Mouse (Mus musculus): Measurements from ENCODE around the gene Teddm1b. TPM values are rescaled to one million over a fixed set of nuclear protein-coding genes. Genes with fewer than 3 reads are reported as not detected.

The Teddm1b gene
- polyA plus RNA-seq, 1 experiment from 2014 or later: not detected

DNA sequence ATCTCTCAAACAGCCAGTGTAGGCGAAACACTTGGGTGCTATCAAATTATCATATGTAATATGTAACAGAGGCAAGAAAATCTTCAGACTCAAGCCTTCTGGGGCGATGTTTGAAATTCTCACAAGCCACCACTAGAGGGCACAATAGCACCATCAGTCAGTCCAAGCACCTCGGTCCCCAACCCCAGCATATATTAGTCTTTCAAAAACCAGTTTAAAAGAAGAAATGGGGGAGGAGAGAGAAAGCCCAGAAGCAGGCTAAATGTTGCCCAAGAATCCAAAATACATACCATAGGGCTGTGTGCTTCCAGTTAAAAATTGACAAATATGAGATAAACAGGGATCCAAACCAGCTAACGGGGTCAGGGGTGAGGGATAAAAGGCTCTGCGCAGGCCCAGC is 20.8 kb downstream of the Teddm1b start:
- Histone ChIP-seq H3K4me2 (ENCODE audit: low read length) (no peak overlapping the region), H3K27ac (replicated peaks in 1 of 2; ENCODE audit: control insufficient read depth in 1 of 2, insufficient read depth in 1 of 2, low read depth in 2 of 2, low read length in 2 of 2) (no peak overlapping the region), H3K4me1 (ENCODE audit: control insufficient read depth in 2 of 2, insufficient read depth in 2 of 2, low read length in 2 of 2) (peaks cover 2 to 8% of the 10 kb centered on the region in 2 experiments; a peak in 2 of 4 replicates), H3K36me3 (ENCODE audit: control insufficient read depth, insufficient read depth, low read length) (no peaks in the 10 kb centered on the region), H3K4me3 (ENCODE audit: control insufficient read depth in 1 of 2, insufficient read depth in 1 of 2, low read depth in 1 of 2, low read length in 2 of 2) (no peak overlapping the region), H3K9me3 (ENCODE audit: control insufficient read depth, low read length) (no peaks in the 10 kb centered on the region), H3K27me3 (ENCODE audit: control insufficient read depth, insufficient read depth, low read length) (no peaks in the 10 kb centered on the region), H3K9ac (ENCODE audit: low read length) (no peak overlapping the region)
- no peak for ATAC-seq (ENCODE audit: insufficient number of reproducible peaks, insufficient read depth, low FRiP score, low read depth)
- 36% methylated on average over 5 of the region's 5 CpGs for whole genome bisulfite sequencing

GRCm38 (mm10) chr1:153897196-153897595 is 23.1 kb downstream of the Teddm1b start:
- H3K4me2 ChIP-seq (ENCODE audit: low read length): no peak overlapping the region
- ATAC-seq (ENCODE audit: insufficient number of reproducible peaks, insufficient read depth, low FRiP score, low read depth): no peak
- H3K9me3 ChIP-seq (ENCODE audit: control insufficient read depth, low read length): no peaks in the 10 kb centered on the region
- H3K27ac ChIP-seq (replicated peaks in 1 of 2; ENCODE audit: control insufficient read depth in 1 of 2, insufficient read depth in 1 of 2, low read depth in 2 of 2, low read length in 2 of 2): no peak overlapping the region
- H3K27me3 ChIP-seq (ENCODE audit: control insufficient read depth, insufficient read depth, low read length): no peaks in the 10 kb centered on the region
- H3K4me1 ChIP-seq (ENCODE audit: control insufficient read depth in 2 of 2, insufficient read depth in 2 of 2, low read length in 2 of 2): peaks cover 7 to 21% of the 10 kb centered on the region in 2 experiments; a peak in 3 of 4 replicates
- H3K36me3 ChIP-seq (ENCODE audit: control insufficient read depth, insufficient read depth, low read length): no peaks in the 10 kb centered on the region
- no peak overlapping the region for H3K9ac ChIP-seq (ENCODE audit: low read length)
- no peak overlapping the region for H3K4me3 ChIP-seq (ENCODE audit: control insufficient read depth in 1 of 2, insufficient read depth in 1 of 2, low read depth in 1 of 2, low read length in 2 of 2)
- WGBS: 71% methylated on average over 8 of the region's 8 CpGs

DNA sequence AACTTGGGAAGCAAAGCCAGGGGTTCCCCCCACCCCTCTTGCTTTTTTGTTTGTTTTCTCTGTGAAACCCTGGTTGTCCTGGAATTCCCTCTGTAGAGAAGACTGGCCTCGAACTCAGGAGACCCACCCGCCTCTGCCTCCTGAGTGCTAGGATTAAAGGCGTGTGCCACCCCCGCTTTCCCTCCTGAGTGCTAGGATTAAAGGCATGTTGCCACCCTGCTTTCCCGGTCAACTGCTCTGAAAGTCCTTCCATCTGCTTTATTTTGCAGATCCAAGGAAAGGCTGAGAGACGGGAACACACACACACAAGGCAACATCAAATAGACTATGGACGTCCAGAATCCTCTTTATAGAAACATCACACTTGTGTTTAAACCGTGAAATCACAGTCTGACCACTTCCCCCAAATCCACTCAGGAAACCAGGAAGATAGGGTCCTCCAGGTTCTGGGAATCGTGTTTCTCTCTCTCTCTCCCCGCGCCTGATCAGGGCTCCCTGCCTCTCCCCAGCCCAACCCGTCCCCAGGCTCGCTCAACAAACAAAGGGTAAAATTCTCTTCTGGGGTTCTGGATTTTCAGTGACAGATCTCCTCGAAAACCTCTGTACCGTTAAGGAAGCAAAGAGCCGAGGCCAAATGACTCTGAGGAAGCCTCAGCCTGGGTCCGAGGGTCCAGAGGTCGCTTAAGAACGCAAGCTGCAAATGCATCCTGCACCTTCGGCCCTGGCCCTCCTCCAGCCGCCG is 25.0 kb downstream of the Teddm1b start:
- no peaks in the 10 kb centered on the region for H3K9me3 ChIP-seq (ENCODE audit: control insufficient read depth, low read length)
- H3K36me3 ChIP-seq (ENCODE audit: control insufficient read depth, insufficient read depth, low read length): peaks cover 16% of the 10 kb centered on the region
- peak overlapping the region; percentile 82 for H3K4me2 ChIP-seq (ENCODE audit: low read length)
- H3K4me3 ChIP-seq (ENCODE audit: control insufficient read depth in 1 of 2, insufficient read depth in 1 of 2, low read depth in 1 of 2, low read length in 2 of 2): peak overlapping the region; percentile 62 to 94
- H3K4me1 ChIP-seq (ENCODE audit: control insufficient read depth in 2 of 2, insufficient read depth in 2 of 2, low read length in 2 of 2): peaks cover 7 to 21% of the 10 kb centered on the region in 2 experiments; a peak in 3 of 4 replicates
- no peaks in the 10 kb centered on the region for H3K27me3 ChIP-seq (ENCODE audit: control insufficient read depth, insufficient read depth, low read length)
- ATAC-seq (ENCODE audit: insufficient number of reproducible peaks, insufficient read depth, low FRiP score, low read depth): no peak
- peak overlapping the region; percentile 86 to 89 for H3K27ac ChIP-seq (replicated peaks in 1 of 2; ENCODE audit: control insufficient read depth in 1 of 2, insufficient read depth in 1 of 2, low read depth in 2 of 2, low read length in 2 of 2)
- WGBS: 14% methylated on average over 22 of the region's 22 CpGs
- peak overlapping the region; percentile 87 for H3K9ac ChIP-seq (ENCODE audit: low read length)

- Histone ChIP-seq H3K4me1 (ENCODE audit: control insufficient read depth in 2 of 2, insufficient read depth in 2 of 2, low read length in 2 of 2) (peaks cover 7 to 21% of the 10 kb centered on the region in 2 experiments; a peak in 3 of 4 replicates), H3K36me3 (ENCODE audit: control insufficient read depth, insufficient read depth, low read length) (peaks cover 23% of the 10 kb centered on the region), H3K9ac (ENCODE audit: low read length) (peak within 1 kb of the TSS; percentile 87), H3K27me3 (ENCODE audit: control insufficient read depth, insufficient read depth, low read length) (no peaks in the 10 kb centered on the region), H3K27ac (replicated peaks in 1 of 2; ENCODE audit: control insufficient read depth in 1 of 2, insufficient read depth in 1 of 2, low read depth in 2 of 2, low read length in 2 of 2) (peak within 1 kb of the TSS; percentile 89 to 96), H3K4me2 (ENCODE audit: low read length) (peak within 1 kb of the TSS; percentile 82), H3K4me3 (ENCODE audit: control insufficient read depth in 1 of 2, insufficient read depth in 1 of 2, low read depth in 1 of 2, low read length in 2 of 2) (peak within 1 kb of the TSS; percentile 62 to 94), H3K9me3 (ENCODE audit: control insufficient read depth, low read length) (no peaks in the 10 kb centered on the region)
- peak; percentile 96 for ATAC-seq (ENCODE audit: insufficient number of reproducible peaks, insufficient read depth, low FRiP score, low read depth)
- WGBS: under 1% methylated on average over 51 of the region's 51 CpGs
Measured at GRCm38 (mm10) chr1:153899731-153900380, 25.7 kb downstream of the Teddm1b start, which contains the start of the genes Glul and Teddm2. TSS of gene Glul (plus strand) at chr1:153899944. TSS of gene Teddm2 (minus strand) at chr1:153900228.

DNA sequence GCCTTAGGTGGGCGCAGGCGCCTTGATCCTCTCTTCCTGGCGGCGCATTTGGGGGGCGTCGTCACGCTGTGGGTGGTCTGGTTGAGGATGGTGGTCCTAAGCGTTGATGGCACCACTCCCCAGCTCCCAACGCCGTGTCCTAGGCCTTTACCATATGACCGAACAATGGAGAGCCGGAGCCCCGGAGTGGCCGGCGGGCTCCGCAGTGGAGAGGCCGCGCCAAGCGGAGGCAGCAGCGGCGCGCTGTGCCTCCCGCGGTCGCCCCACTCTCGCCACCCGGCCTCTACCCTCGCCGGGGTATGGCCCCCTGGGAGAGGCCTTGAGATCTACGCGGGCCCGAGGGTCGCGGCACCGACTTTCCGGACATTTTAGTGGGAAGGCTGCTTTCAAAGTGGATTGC is 26.2 kb downstream of the Teddm1b start:
- WGBS: under 1% methylated on average over 34 of the region's 36 CpGs

GRCm38 (mm10) chr1:153900860-153901730 is 26.9 kb downstream of the Teddm1b start:
- H3K9ac ChIP-seq (ENCODE audit: low read length): peak overlapping the region; percentile 84
- WGBS: 3% methylated on average over 25 of the region's 25 CpGs

More for the DNA sequence above, 26.2 kb downstream of the Teddm1b start:
- H3K4me3 ChIP-seq (ENCODE audit: control insufficient read depth in 1 of 2, insufficient read depth in 1 of 2, low read depth in 1 of 2, low read length in 2 of 2): peak overlapping the region; percentile 62 to 94
- H3K9ac ChIP-seq (ENCODE audit: low read length): peak overlapping the region; percentile 84
- ATAC-seq (ENCODE audit: insufficient number of reproducible peaks, insufficient read depth, low FRiP score, low read depth): peak; percentile 60
- H3K4me1 ChIP-seq (ENCODE audit: control insufficient read depth in 2 of 2, insufficient read depth in 2 of 2, low read length in 2 of 2): peaks cover 7 to 21% of the 10 kb centered on the region in 2 experiments; a peak in 3 of 4 replicates
- H3K27me3 ChIP-seq (ENCODE audit: control insufficient read depth, insufficient read depth, low read length): no peaks in the 10 kb centered on the region
- no peaks in the 10 kb centered on the region for H3K9me3 ChIP-seq (ENCODE audit: control insufficient read depth, low read length)
- H3K27ac ChIP-seq (replicated peaks in 1 of 2; ENCODE audit: control insufficient read depth in 1 of 2, insufficient read depth in 1 of 2, low read depth in 2 of 2, low read length in 2 of 2): peak overlapping the region; percentile 89 to 96
- H3K36me3 ChIP-seq (ENCODE audit: control insufficient read depth, insufficient read depth, low read length): peaks cover 28% of the 10 kb centered on the region
- peak overlapping the region; percentile 82 for H3K4me2 ChIP-seq (ENCODE audit: low read length)

DNA sequence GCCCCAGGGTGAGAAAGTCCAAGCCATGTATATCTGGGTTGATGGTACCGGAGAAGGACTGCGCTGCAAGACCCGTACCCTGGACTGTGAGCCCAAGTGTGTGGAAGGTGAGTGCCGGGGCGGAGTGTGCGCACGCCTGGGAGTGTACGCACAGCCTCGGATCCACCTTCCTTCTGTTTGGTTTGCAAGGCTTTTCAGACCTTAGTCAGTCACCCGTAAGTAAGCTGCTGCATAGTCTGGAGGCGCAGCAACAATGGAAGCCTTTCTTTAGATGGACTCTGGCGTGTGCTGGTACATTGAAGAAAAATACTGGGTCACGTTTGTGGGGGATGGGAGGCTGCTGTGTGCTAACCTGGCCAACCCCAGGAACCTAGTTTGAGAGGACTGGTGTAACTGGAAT is 28.9 kb downstream of the Teddm1b start:
- Histone ChIP-seq H3K9ac (ENCODE audit: low read length) (no peak overlapping the region), H3K27ac (replicated peaks in 1 of 2; ENCODE audit: control insufficient read depth in 1 of 2, insufficient read depth in 1 of 2, low read depth in 2 of 2, low read length in 2 of 2) (no peak overlapping the region), H3K4me3 (ENCODE audit: control insufficient read depth in 1 of 2, insufficient read depth in 1 of 2, low read depth in 1 of 2, low read length in 2 of 2) (no peak overlapping the region), H3K36me3 (ENCODE audit: control insufficient read depth, insufficient read depth, low read length) (peaks cover 55% of the 10 kb centered on the region), H3K4me1 (ENCODE audit: control insufficient read depth in 2 of 2, insufficient read depth in 2 of 2, low read length in 2 of 2) (peaks cover 7 to 18% of the 10 kb centered on the region in 2 experiments; a peak in 3 of 4 replicates), H3K4me2 (ENCODE audit: low read length) (no peak overlapping the region), H3K27me3 (ENCODE audit: control insufficient read depth, insufficient read depth, low read length) (no peaks in the 10 kb centered on the region), H3K9me3 (ENCODE audit: control insufficient read depth, low read length) (no peaks in the 10 kb centered on the region)
- no peak for ATAC-seq (ENCODE audit: insufficient number of reproducible peaks, insufficient read depth, low FRiP score, low read depth)
- 93% methylated on average over 13 of the region's 13 CpGs for WGBS

More at GRCm38 (mm10) chr1:153900860-153901730, 26.9 kb downstream of the Teddm1b start:
- H3K27me3 ChIP-seq (ENCODE audit: control insufficient read depth, insufficient read depth, low read length): no peaks in the 10 kb centered on the region
- peak overlapping the region; percentile 62 to 94 for H3K4me3 ChIP-seq (ENCODE audit: control insufficient read depth in 1 of 2, insufficient read depth in 1 of 2, low read depth in 1 of 2, low read length in 2 of 2)
- peak overlapping the region; percentile 82 for H3K4me2 ChIP-seq (ENCODE audit: low read length)
- no peak for ATAC-seq (ENCODE audit: insufficient number of reproducible peaks, insufficient read depth, low FRiP score, low read depth)
- H3K27ac ChIP-seq (replicated peaks in 1 of 2; ENCODE audit: control insufficient read depth in 1 of 2, insufficient read depth in 1 of 2, low read depth in 2 of 2, low read length in 2 of 2): peak overlapping the region in 1 of 2 experiments; percentile 89; a peak in 2 of 4 replicates
- peaks cover 7 to 21% of the 10 kb centered on the region in 2 experiments; a peak in 3 of 4 replicates for H3K4me1 ChIP-seq (ENCODE audit: control insufficient read depth in 2 of 2, insufficient read depth in 2 of 2, low read length in 2 of 2)
- H3K9me3 ChIP-seq (ENCODE audit: control insufficient read depth, low read length): no peaks in the 10 kb centered on the region
- H3K36me3 ChIP-seq (ENCODE audit: control insufficient read depth, insufficient read depth, low read length): peaks cover 35% of the 10 kb centered on the region
